Mouse (Mus musculus) gastrocnemius, postnatal 36 days (tissue): ENCODE data around the gene Lsm12. TPM values are rescaled to one million over a fixed set of nuclear protein-coding genes. Genes with fewer than 3 reads are reported as not detected.

Experiments
- DNase-seq, 2 experiments: peaks; one replicate each; pipeline ENCODE4 v3.0.0; 2022
- intact Hi-C: fragments of 180-260 bp; cut with DNase I; formaldehyde crosslinking; loops from one replicate; pipeline ENCODE4 v1.15.1; 2025
- microRNA-seq, 2 experiments: library from miRNA; unstranded; fragments of <30 nt; microRNA quantifications; one replicate each; pipeline ENCODE4 v1.2.0; 2021
- total RNA-seq, 2 experiments: library from RNA; stranded (reverse); gene quantifications; 2 replicates each; pipeline ENCODE4 v1.2.3; 2021

Lsm12 gene
- total RNA-seq, 2 experiments from 2014 or later, result 86.6 to 89.2 TPM

GRCm38 (mm10) chr11:102140508-102140907, 44.6 kb downstream of the Lsm12 start:
- intact Hi-C loops, result no loop called here
- DNase-seq, result no peak

- intact Hi-C loops, result loop anchor here (1.0 to 5.0 kb wide), 3 partner anchors 36 to 146 kb away; no protein-coding TSS in a partner anchor
These were observed 46.7 kb downstream of the Lsm12 start for GRCm38 (mm10) chr11:102138447-102138740.

GRCm38 (mm10) chr11:102137625-102138446, 47.3 kb downstream of the Lsm12 start:
- DNase-seq, result no peak
- intact Hi-C loops, result loop anchor here (1.0 to 5.0 kb wide), 3 partner anchors 36 to 146 kb away; no protein-coding TSS in a partner anchor

More at GRCm38 (mm10) chr11:102138447-102138740, 46.7 kb downstream of the Lsm12 start:
- DNase-seq, result peak; percentile 32 to 50

- intact Hi-C loops, result no loop called here
- no peak for DNase-seq
These were observed 50.6 kb downstream of the Lsm12 start for GRCm38 (mm10) chr11:102134516-102134915.

- intact Hi-C loops, result no loop called here
- DNase-seq, result no peak
These were observed 67.7 kb downstream of the Lsm12 start for GRCm38 (mm10) chr11:102117386-102117785.

GRCm38 (mm10) chr11:102116241-102116640, 68.9 kb downstream of the Lsm12 start:
- no peak for DNase-seq
- intact Hi-C loops, result no loop called here

Small RNAs within 50 kb of the gene (microRNA-seq; reads per million reads assigned to microRNA genes)
- 0.74 to 1.1 reads per million in 2 experiments for gene Mir8101

Other genes starting within 250 kb of the Lsm12 start
- gene Sost, start 218.3 kb downstream of the Lsm12 start, total RNA-seq, result not detected
- not detected for gene Cfap97d1, start 201.0 kb downstream of the Lsm12 start, total RNA-seq
- 100 to 1,000 TPM; 126 to 167 TPM for gene Dusp3, start 198.3 kb downstream of the Lsm12 start, total RNA-seq
- gene Mpp3, start 156.8 kb downstream of the Lsm12 start, total RNA-seq, result 10 to 100 TPM; 26.4 to 33.6 TPM
- gene Cd300lg, start 143.8 kb downstream of the Lsm12 start, total RNA-seq, result 10 to 100 TPM; 17.6 to 18.2 TPM
- 1 to 10 TPM in 1 of 2 experiments, under 1 TPM in 1; 0.91 to 1.8 TPM for gene Mpp2, start 96.8 kb downstream of the Lsm12 start, total RNA-seq
- not detected for gene Ppy, start 84.0 kb downstream of the Lsm12 start, total RNA-seq
- not detected for gene Pyy, start 77.5 kb downstream of the Lsm12 start, total RNA-seq
- not detected for gene Nags, start 39.8 kb downstream of the Lsm12 start, total RNA-seq
- 10 to 100 TPM; 10.1 to 11.4 TPM for gene Tmem101, start 28.9 kb downstream of the Lsm12 start, total RNA-seq
- gene G6pc3, start 4.3 kb upstream of the Lsm12 start, total RNA-seq, result 10 to 100 TPM; 45.6 TPM
- 10 to 100 TPM; 62.2 to 78.7 TPM for gene Hdac5, start 44.9 kb upstream of the Lsm12 start, total RNA-seq
- gene BC030867, start 63.6 kb upstream of the Lsm12 start, total RNA-seq, result not detected
- gene Asb16, start 83.4 kb upstream of the Lsm12 start, total RNA-seq, result 10 to 100 TPM; 76.7 to 88.7 TPM
- gene Tmub2, start 99.6 kb upstream of the Lsm12 start, total RNA-seq, result 10 to 100 TPM; 12.7 to 13.5 TPM
- 10 to 100 TPM; 11.4 to 11.9 TPM for gene Atxn7l3, start 111.3 kb upstream of the Lsm12 start, total RNA-seq
- gene Ubtf, start 134.4 kb upstream of the Lsm12 start, total RNA-seq, result 10 to 100 TPM; 29.1 to 37.7 TPM
- under 1 TPM in 1 of 2 experiments, not detected in 1; 0.31 TPM for gene Slc4a1, start 180.9 kb upstream of the Lsm12 start, total RNA-seq
- not detected for gene Rundc3a, start 208.1 kb upstream of the Lsm12 start, total RNA-seq
- 10 to 100 TPM; 56.2 to 64.3 TPM for gene Slc25a39, start 222.7 kb upstream of the Lsm12 start, total RNA-seq
- 10 to 100 TPM; 23.5 to 24.8 TPM for gene Grn, start 245.0 kb upstream of the Lsm12 start, total RNA-seq